Mouse (Mus musculus) hindlimb bud, embryonic 11.5 days (tissue): ENCODE data around the gene Hhex.

Experiments used
- DNase-seq: peaks from one replicate; pipeline ENCODE4 v3.0.0-alpha.2; 2012; ENCODE audit warnings: low read depth, low spot score; ENCODE audit errors: extremely low spot score

Hhex gene

DNA sequence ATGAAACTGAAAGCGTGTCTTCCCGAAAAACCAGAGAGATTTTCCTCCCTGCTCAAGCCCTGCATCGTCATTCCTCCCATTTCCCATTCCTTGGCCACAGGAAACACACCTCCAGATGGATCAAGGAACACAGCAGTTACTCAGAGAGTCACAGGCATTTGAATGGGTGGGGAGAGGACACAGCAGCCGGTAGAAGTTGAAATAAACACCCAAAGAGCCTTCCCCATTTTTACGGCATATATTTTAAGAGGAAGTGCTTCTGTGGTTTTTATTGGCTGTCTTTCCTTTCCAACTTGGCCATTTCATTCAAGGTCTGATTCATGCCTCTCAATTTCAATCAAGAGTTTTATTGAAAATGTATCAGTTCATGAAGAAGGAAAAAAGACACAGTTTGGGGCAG lies 13.6 kb downstream of the Hhex start:
- no peak for DNase-seq

DNA sequence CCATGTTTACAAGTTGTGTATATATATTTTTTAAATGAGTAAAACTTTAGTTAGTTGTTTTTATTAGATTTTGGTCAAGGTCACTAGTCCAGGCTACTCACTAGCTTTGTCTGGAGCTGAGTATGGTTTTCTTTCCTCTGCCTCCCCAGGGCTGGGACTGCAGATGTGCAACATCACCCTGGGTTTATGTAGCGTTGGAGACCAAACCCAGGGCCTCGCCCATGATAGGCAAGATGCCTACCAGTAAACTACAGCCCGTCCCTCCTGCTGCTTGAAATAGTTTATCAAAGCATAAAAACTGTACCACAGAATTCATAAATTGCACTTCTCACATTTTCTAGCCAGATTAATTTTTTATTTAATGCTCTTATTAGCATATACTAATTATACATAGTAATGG lies 14.6 kb downstream of the Hhex start:
- DNase-seq: no peak

DNA sequence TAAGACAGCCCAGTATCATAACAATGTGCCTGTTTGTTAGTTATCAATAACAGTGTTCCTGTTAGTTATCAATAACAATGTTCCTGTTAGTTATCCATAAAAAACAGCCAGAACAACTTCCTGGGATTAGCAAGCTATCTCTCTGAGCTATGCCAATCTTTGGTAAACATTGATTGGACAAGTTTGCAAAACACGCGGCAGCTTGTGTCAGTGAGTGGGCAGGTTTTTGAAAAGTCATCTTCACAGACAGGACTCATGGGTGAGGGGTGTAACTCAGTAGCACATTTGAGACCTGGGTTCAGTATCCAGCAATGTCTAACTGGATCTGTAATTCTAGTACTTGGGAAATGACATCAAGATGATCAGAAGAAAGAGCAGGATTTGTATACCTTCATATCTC lies 20.9 kb downstream of the Hhex start:
- DNase-seq: no peak

DNA sequence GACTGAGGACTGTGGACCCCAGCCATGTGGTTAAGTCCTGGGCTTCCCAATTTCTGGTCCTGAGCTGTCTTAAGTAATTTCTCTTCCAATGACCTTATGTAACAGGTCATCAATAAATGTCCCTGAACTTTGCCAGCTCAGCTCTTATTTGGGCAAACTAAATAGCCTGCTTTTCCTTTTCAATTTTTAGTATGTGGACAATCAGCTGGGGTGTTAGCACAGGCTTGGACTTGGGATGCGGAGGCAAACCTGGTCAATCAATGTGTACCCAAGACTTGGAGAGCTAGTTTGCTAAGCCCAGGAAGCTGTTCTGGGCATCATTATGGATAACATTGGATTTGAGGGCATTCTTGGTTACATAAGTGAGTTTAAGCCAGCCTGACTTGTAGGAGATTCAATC lies 21.4 kb downstream of the Hhex start:
- DNase-seq: no peak

DNA sequence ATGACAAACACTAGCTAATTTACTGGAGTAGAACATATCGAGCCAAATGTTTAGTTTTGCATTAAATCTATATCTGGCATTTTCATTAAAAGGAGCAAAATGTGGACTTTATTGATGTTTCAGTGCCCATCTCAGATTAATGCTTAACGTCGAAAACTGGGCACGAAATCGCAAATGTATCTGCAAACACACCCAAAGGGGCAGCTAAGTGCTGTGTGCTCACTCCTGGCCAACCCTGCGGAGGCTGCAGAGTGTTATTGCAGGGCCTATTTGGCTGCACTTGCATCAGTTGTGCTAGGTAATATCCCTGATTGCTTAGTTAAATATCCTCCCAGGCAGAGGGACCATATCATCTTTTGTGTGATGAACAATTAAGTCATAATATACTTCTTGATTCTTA lies 23.4 kb downstream of the Hhex start:
- no peak for DNase-seq

DNA sequence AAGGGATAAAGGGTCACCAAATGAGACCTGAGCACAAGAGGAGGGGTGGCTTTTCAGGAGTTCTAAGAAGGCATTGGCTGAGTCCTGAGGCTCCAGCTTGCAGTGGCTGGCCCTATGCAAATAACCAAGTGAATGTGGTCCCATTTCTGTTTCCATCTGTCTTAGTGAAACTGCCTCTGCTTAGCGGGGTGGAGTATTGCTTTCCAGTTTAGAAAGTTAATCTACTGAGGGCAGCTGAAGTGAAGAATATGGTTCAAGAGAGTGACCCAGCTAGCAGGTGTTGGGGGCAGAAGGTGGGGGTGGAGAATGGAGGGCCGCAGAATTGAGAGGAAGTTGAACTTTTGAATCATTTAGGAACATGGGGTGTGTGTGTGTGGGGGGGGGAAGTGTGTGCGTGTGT lies 31.8 kb downstream of the Hhex start:
- DNase-seq: no peak

DNA sequence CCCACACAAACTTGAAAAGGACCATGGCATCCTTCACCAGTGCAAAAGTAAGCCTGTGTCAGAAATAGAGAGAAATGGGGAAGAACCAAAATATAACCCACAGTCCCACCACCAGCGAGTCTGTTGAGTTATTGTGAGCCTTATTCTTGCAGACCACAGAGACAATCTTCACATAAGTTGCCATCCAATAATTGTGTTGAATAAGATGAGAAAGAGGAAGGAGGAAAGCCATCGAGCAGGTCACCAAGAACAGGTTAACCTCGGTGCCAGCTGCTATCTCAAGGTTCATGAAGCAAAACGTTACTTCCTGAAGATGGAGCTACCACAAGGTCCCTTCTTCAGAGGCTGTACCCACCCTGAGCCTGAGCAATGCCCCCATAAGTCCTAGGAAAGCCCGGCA lies 32.4 kb downstream of the Hhex start:
- DNase-seq: no peak

DNA sequence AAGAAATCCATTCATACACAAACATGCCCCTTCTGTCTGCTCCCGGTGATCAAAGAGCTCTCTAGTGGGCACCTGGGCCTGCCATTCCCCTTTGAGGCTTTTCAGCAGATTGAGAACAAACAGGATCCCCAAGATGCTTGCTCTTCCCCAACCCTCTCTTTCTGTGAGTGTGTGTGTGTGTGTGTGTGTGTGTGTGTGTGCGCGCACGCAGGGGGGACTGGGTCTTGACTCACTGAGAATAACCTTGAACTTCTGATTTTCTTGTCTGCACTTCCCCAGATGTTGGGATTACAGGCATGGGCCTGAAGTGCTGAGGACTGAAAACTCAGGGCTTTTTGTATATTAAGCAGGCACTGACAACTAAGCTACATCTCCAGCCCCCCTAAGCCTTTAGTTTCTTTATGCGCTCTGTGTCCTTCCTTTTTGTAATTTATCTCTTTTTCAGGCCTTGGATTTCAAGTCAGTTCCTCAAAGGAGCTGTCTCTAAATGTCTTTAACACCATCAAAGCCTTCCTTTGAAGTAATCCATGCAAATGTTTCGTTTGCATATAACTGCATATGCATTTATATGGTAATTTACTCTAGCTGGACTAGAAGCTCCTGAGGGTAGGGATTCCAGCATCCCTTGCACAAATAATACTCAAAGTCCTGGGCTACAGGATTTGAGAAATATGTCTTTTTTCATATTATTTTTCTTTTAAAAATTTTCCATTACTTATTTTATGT lies 34.4 kb downstream of the Hhex start:
- no peak for DNase-seq

DNA sequence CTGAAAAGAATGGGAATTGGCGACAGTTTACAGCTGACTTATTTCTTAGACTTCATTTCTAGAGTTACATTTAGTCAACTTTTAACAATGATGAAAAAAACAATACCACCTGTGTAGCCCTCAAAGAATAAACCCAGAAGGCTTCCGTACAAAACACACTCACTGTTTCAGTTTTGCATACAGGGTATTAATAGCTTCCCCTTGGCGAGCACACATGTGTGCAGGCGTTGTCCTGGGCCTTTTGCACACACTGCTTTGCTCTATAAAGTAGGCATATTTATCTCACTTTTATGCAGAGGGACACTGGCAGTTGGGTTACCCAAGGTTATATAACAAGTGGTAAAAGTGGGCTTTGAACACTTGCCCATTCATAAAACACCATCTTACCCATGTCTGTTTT lies 37.1 kb downstream of the Hhex start:
- no peak for DNase-seq

DNA sequence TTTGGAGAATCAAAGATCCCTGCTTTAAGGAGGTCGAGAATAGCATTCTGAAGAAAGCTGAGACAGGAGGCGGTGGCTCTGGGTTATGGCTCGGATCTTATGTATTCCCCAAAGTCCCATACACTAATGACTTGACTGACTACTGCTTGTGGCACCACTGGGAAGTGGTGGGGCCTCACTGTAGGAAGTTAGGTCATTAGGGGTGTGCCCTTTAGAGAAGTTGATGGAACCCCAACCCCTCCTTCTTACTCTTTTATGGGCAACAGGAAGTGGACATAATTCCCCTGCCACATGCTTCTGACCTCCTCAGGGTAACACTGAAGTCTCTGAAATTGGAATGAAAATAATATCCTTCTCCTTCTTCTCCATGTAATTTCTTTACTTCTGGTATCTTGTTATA lies 38.0 kb downstream of the Hhex start:
- DNase-seq: no peak

DNA sequence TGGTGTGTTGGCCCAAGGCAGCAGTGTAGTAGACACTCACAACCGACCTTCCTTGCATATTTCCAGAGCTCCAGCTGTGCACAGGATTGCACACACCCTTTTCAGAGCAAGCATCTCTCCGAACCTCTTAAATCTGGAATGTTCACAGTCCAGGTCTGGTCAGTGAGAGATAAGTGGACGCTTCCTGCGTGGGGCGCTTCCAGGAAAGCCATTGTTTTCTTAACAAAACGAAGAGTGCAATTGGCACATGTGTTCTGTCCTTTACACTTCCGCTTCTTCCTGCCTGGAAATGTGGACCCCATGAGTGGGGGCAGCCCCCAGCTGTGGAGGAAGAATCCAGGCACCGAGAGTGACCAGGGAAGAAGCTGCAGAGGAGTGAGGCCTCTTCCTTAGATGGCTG lies 47.1 kb downstream of the Hhex start:
- no peak for DNase-seq

DNA sequence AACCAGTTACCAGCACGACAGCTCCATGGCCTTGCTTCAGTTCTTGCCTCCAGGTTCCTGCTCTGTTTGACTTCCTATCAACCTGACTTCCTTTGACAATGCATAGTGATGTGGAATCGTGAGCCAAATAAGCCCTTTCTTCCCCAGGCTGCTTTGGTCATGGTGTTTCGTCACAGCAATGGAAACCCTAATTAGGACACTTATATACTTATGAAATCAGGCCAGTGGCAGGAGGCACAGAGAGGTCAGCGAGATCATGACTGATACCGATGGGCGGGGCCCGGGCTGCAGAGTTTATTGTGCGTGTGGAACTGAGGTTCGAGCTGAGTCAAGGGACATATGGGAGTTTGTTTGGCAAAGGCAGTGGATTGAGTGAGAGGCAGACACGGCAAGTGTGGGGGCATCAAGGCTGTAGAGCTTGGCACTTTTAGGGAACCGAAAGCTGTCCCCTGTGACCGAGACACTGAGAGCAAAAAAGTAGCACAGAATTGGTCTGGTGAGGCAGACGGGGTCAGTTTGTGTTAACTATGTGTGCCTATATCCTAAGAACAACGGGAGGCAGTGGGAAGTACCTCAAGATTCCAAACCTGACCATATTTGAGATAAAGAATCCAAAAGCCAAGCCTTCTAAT lies 48.1 kb downstream of the Hhex start:
- DNase-seq: no peak

DNA sequence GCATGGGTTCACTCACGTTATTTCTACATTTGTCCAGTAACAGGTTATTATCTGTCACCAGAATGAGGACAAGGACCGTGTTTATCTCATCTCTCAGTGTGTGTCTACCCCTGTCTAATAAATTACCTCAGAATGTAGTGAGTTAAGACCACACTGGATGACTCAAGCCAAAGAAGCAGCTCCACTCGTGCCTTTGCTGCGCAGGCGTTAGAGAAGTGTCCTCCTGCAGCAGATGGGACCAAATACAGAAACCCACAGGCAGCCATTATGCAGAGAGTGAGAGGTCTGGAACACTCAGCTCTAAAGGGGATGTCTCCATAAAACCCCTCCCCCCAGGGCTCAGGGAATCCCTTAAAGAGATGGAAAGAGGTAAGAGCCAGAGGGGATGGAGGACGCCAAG lies 50.2 kb downstream of the Hhex start:
- DNase-seq: no peak

DNA sequence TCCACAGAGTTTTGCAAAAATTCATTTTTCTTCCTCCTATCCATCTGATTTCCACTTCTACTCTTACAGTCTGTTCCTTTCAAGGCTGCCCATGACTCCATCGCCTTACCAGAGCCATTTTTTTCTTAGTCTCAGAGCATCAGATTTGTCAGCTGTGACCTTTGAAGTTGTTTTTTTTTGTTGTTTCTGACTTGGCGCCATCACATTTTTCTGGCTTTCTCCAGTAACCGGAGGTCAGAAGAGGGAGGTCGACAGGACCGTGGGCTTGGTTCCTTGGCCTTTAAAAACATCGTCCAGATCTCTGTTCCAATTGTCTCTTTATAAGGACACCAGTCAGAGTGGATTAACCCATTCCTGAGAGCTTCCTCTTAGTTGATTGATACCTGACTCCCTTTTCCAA lies 52.2 kb downstream of the Hhex start:
- no peak for DNase-seq

DNA sequence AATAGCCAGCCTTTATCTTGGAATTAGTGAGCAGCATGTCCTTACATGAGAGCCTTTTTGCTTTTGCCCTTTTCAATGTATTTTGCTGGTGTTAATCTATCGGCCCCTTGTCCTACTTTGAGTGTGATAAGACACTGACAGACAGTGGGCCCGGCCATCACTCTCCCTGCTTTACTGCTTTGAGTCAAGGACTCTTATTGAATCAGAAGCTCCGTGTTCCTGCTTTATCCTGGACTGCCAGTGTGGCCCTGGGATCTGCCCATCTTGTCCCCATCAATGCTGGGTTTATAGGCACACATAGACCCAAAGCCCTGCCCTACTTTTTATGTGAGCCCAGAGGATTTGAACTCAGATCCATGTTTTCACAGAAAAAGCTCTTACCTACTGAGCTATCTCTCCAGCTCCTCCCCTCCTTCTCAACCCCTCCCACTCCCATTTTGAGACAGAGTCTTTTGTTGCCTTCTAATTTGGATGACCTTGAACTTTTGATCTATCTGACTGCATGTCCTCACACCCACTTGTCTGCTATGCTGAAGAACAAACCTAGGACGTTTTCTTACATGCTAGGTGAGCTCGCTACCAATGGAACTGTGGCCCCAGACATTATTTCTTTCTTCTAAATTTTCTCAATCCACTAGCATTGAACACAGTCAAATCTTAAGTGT lies 53.3 kb downstream of the Hhex start:
- no peak for DNase-seq

DNA sequence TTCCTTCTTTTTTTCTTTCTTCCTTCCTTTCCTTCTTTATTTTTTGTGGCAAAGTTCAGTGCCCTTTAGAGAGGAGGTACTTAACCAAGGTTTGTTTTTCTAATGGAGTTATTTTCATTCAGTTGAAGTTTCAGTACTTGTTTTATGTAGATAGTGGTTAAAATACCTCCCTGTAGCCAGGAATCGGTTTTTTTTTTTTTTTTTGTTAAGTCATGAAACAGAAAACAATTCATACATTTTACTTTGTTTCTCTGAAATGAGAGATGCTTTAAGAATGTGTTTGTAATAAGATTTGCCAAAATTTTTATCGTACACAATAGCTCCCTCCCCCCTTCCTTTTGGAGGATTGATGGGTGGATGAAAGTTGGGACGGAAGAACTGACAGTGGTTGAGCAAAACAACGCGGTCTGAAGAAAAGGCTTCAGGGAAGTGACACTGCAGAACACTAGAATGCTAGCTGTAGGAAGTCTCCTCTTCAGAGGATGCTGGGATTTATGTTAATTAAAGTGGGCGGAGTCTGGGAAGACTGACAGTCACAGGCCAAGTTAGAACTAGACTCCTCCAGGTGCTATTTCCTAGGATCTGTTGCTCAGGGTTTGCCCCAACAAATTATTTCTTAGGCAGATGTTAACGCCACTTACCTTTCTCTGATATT lies 54.1 kb downstream of the Hhex start:
- DNase-seq: no peak
